Mouse (Mus musculus): ENCODE measurements around the gene Abhd14b.

DNA sequence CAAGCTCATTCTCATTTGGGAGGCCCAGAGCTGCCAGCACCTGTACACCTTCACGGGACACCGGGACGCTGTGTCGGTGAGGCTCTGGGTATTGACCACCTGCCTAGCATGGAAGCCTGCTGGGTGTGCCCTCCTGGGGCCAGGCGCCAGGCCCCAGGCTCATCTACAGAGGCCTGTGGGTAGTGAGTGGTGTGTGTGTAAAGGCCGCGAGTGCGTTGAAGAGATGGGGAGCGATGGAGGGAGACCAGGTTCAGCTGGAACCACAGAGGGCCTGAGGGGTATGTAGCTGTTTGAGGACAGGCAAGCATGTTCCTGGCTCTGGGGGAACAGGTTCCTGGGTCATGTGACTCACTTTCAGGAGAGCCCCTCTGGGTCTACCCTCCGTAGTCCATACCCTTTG, 35.9 kb downstream of the Abhd14b start:
- TF ChIP-seq POLR2A (IDR thresholded peaks at IDR 0.05; ENCODE audit: low read depth, low read length) (no peak), CTCF (IDR thresholded peaks at IDR 0.05; ENCODE audit: borderline replicate concordance, insufficient read depth, low read length) (no peak)

Measured in embryonic fibroblast, embryonic 13.5 days (primary cell).